Mouse (Mus musculus): ENCODE results near the gene Dynlt1a. TPM values are rescaled to one million over a fixed set of nuclear protein-coding genes. Genes with fewer than 3 reads are reported as not detected.
"Not testable (repeated sequence)": the region's sequence is repeated elsewhere in the genome, so short reads cannot be mapped to it uniquely, and the experiment has no call there.

The Dynlt1a gene
- polyA plus RNA-seq, 1 experiment from 2014 or later, result 54.2 TPM

DNA sequence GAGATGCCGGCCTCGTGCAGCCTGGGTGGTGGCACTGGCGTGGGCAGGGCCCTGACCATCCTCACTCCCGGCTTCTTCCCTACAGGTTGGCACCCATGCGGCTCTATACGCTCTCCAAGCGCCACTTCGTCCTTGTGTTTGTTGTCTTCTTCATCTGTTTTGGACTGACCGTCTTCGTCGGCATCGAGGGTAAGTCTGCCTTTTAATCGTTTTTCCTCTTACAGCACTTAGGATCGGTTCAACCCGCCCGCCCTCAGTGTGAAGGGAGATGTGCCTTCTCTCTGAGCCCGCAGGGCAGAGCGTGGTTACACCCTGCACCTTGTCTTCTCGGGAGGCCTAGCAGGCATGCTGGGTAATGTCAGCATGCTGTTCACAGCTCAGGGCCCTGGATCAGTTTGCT is 36.8 kb downstream of the Dynlt1a start:
- not testable (repeated sequence) for H3K9ac ChIP-seq (replicated peaks); H3K36me3 ChIP-seq; H3K27me3 ChIP-seq (replicated peaks); H3K4me2 ChIP-seq; H3K4me3 ChIP-seq (replicated peaks); ATAC-seq (ENCODE audit: low FRiP score); H3K9me3 ChIP-seq (replicated peaks); H3K4me1 ChIP-seq; H3K27ac ChIP-seq (replicated peaks)
- WGBS, result 96% methylated on average over 18 of the region's 19 CpGs

DNA sequence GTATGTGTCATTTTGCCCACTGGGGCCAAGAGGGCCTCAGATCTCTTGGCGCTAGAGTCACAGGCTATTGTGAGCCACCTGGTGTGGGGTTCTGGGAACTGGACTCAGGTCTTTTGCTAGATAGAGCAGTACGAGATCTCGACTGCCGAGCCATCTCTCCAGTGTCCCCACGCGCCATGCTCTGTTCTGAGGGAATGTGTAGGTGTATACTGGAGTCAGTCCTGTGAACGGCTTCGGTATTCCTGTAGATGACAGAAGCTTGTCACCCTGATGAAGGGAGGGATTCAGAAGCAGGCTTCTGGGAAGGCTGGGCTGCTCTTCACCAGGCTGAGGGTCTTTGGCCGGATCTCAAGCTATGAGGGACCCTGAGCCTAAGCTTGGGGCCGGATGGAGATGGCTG is 37.5 kb downstream of the Dynlt1a start:
- not testable (repeated sequence) for H3K27me3 ChIP-seq (replicated peaks); H3K4me2 ChIP-seq; H3K4me1 ChIP-seq; ATAC-seq (ENCODE audit: low FRiP score); H3K4me3 ChIP-seq (replicated peaks); H3K9ac ChIP-seq (replicated peaks); H3K9me3 ChIP-seq (replicated peaks); H3K36me3 ChIP-seq; H3K27ac ChIP-seq (replicated peaks)
- WGBS, result 94% methylated on average over 10 of the region's 10 CpGs

DNA sequence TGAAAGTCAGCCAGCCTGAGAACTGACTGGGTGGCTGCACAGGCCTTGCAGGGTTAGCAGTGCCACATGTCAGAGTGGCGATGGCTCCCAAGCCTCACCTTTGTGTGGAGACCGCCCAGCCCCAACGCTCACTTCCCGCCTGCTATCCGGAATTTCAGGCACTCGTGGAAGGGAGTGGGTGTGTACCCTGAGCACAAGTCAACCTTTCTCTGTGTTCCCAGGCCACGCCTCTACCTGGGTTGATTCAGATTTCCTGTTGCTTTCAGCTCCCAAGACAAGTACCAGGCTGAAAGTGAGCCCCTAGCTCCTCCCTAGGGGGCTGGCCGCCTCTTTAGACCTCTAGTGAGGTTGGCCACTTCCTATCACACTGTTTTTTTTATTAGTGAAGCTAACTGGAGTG is 38.1 kb downstream of the Dynlt1a start:
- not testable (repeated sequence) for H3K9ac ChIP-seq (replicated peaks); H3K36me3 ChIP-seq; H3K4me3 ChIP-seq (replicated peaks); H3K27me3 ChIP-seq (replicated peaks); H3K27ac ChIP-seq (replicated peaks); ATAC-seq (ENCODE audit: low FRiP score); H3K9me3 ChIP-seq (replicated peaks); H3K4me1 ChIP-seq; H3K4me2 ChIP-seq
- 77% methylated on average over 8 of the region's 8 CpGs for WGBS

DNA sequence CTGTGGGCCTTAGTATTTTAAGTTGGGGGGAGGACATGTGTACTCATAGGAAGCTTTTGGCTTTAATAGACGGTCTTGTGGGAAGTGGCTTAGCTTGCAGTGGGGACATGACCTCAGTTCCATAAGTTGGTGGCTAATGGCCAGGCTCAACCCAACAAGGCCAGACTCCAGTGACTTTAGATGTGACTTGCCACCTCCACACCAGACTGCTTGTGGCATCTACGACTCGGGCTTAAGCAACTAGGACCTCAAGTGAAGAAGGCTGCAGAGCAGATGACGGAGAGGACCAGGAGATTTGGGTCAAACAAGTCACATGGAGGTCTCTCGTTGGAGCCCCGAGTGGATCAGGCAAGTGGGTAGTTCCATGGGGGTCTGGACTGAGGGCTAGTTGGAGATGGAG is 42.6 kb downstream of the Dynlt1a start:
- H3K27me3 ChIP-seq (replicated peaks); H3K4me2 ChIP-seq; H3K36me3 ChIP-seq; H3K4me1 ChIP-seq; ATAC-seq (ENCODE audit: low FRiP score); H3K9me3 ChIP-seq (replicated peaks); H3K4me3 ChIP-seq (replicated peaks); H3K9ac ChIP-seq (replicated peaks); H3K27ac ChIP-seq (replicated peaks): not testable (repeated sequence)
- 98% methylated on average over 5 of the region's 6 CpGs for WGBS

DNA sequence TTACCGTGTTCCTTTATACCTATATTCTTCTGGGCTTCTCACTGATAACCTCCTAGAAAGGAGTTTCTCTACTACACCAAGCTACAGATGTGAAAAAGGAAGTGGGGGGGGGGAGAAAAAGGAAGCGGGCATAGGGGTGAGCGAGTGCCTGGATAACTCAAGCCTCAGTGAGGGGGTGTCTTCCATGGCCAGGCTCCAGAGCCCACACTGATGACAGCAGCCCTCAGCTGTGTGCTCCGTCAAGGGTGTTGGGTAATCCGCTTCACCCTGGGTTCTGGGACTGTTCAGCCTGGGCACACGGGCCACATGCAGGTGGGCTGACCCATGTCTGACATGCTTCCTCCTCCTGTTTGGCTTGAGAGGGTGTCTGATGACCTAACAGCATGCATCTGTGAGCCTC is 45.3 kb downstream of the Dynlt1a start:
- 92% methylated on average over 6 of the region's 6 CpGs for WGBS
- not testable (repeated sequence) for H3K9me3 ChIP-seq (replicated peaks)

DNA sequence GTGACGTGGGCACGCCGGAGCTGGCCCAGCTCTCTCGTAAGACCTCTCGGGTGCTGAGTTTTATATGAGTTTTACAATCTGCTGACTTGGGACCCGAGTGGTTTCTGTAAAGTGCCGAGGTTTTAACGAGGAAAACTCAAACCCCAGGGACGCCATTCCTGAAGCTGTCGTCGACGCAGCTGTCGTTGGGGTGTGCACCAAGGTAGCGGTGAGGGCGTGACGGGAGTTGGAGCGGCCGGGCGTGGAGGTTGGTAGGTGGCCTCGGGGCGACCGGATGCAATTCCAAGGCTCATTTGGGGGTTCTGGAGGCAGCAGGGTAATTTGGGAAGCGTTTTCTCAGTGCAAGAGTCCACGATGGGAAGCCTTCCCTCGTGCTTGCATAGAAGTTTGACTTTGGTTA is 46.5 kb downstream of the Dynlt1a start:
- ATAC-seq (ENCODE audit: low FRiP score); H3K27ac ChIP-seq (replicated peaks); H3K4me1 ChIP-seq; H3K27me3 ChIP-seq (replicated peaks); H3K9me3 ChIP-seq (replicated peaks); H3K36me3 ChIP-seq: not testable (repeated sequence)
- WGBS, result under 1% methylated on average over 25 of the region's 25 CpGs
- H3K4me3 ChIP-seq (replicated peaks), result peak overlapping the region; percentile 48
- H3K4me2 ChIP-seq, result peak overlapping the region; percentile 69
- H3K9ac ChIP-seq (replicated peaks), result peak overlapping the region; percentile 47

More for the DNA sequence above, 45.3 kb downstream of the Dynlt1a start:
- not testable (repeated sequence) for H3K27me3 ChIP-seq (replicated peaks); H3K4me3 ChIP-seq (replicated peaks); ATAC-seq (ENCODE audit: low FRiP score); H3K27ac ChIP-seq (replicated peaks); H3K4me2 ChIP-seq; H3K9ac ChIP-seq (replicated peaks); H3K36me3 ChIP-seq; H3K4me1 ChIP-seq

DNA sequence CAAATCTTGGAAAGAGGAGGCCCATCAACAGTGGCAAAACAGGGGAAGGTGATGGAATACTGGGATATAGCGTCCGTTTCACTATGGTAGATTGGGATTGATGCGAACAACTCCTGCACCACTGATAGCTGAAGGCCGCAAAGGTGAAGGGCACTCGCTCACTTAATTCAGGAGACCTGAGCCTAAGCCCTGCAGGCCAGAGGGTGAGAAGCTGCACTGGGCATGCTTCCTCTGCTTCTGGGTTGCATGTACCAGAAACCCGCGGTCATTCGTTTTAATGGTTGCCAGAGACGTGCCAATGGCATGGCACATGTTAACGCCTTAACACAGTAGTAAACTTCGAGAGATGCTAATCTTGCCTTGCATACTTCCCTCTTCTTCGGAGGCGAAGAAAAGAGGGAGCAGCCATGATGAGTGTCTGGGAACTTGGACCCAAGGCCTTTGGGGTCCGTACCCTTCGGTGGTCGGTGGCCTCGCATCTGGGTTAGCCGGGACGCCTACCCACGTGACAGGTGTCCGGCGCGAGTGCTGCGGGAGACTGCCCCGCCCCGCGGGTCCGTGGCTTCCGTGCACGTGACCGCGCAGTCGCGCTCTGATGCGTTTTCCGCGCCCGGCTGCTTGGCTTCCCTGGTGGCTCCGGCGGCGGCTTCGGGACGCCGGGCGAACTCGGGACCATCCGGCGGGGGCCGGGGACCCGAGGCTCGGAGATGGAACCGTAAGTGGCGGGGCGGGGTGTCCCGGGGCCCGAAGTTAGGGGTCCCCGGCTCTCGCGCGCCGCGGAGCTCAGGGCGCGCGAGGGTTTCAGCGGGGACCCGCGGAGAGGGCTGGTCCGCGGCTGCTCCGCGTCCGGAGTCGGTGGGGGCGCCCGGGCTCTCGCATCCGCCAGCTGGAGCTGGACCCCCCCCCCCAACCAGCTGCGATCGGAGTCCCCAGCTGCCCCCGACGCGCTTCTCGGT is 47.1 kb downstream of the Dynlt1a start:
- not testable (repeated sequence) for H3K36me3 ChIP-seq; H3K4me1 ChIP-seq; H3K9me3 ChIP-seq (replicated peaks); H3K27ac ChIP-seq (replicated peaks); H3K27me3 ChIP-seq (replicated peaks)
- peak overlapping the region; percentile 69 for H3K4me2 ChIP-seq
- peak overlapping the region; percentile 48 for H3K4me3 ChIP-seq (replicated peaks)
- peak; percentile 87 for ATAC-seq (ENCODE audit: low FRiP score)
- H3K9ac ChIP-seq (replicated peaks), result peak overlapping the region; percentile 47
- under 1% methylated on average over 49 of the region's 84 CpGs for WGBS

DNA sequence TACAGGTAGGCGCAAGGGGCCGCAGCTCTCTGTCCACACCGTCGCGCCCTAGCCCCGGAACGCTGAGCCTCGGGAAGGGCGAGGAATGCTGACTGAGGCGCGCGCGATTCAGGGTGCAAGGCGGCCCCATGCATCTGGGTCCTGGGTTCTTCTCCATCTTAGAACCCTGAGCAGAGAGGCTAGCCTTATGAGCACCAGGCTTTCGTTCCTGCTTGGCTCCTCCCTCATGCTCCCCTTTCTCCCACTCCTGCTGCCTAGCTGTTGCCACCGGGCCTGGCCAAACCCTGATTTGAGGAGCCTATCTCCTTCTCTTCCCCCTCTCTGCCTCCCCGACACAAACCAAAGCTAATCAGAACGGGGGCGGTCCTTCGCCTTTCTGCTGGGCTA is 60.2 kb downstream of the Dynlt1a start:
- Histone ChIP-seq H3K4me3 (replicated peaks) (peak overlapping the region; percentile 42), H3K4me2 (peak overlapping the region; percentile 54), H3K27ac (replicated peaks) (peak overlapping the region; percentile 69; the same call in 1 of the 2 replicates), H3K9ac (replicated peaks) (peak overlapping the region; percentile 47; the same call in 1 of the 2 replicates)
- ATAC-seq (ENCODE audit: low FRiP score), result peak; percentile 80
- not testable (repeated sequence) for H3K27me3 ChIP-seq (replicated peaks); H3K36me3 ChIP-seq; H3K4me1 ChIP-seq; H3K9me3 ChIP-seq (replicated peaks)
- WGBS, result under 1% methylated on average over 14 of the region's 20 CpGs

DNA sequence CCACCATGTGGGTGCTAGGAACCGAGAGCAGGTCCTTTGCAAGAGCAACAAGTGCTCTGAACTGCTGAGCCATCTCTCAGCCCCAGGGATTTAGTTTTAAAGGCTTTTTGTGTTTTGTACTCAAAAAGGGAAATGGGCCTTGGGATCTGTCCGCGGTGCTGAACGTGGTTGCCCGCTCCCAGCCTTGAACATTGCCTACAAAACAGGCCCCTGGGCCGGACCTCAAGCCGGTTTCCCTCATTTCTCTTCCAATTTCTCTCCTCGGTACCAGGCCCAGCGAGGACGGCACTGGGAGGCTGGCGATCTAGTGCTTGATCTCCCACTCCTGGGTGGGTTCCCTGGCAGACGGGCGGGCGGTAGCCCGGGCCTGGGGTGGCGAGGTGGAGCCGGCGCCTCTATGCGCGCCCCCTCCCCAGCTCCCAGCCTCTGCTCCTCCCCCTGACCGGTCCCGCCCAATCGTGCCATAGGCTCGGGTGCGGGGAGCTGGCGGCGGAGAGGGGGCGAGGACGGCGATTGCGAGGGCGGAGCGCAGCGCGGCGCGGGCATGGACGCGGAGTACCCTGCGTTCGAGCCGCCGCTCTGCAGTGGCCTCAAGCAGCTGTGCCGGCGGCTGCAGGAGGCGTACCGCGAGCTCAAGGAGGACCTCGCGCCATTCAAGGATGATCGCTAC is 60.8 kb downstream of the Dynlt1a start, which contains the start of gene Tmem181a:
Tmem181a (plus strand) TSS at position 461 of the 670 bp plus-strand sequence.
- Histone ChIP-seq H3K4me2 (peak within 1 kb of the TSS; percentile 54), H3K9ac (replicated peaks) (peak within 1 kb of the TSS; percentile 47; the same call in 1 of the 2 replicates), H3K27ac (replicated peaks) (peak within 1 kb of the TSS; percentile 69; the same call in 1 of the 2 replicates), H3K4me3 (replicated peaks) (peak within 1 kb of the TSS; percentile 42)
- not testable (repeated sequence) for H3K9me3 ChIP-seq (replicated peaks); H3K27me3 ChIP-seq (replicated peaks); H3K36me3 ChIP-seq; H3K4me1 ChIP-seq
- WGBS, result 0% methylated on average over 1 of the region's 51 CpGs
- peak; percentile 93 for ATAC-seq (ENCODE audit: low FRiP score)

Other genes with a start within 250 kb of the Dynlt1a start
- 12.3 and 13.1 TPM in 2 replicates for gene Serac1, start 237.8 kb downstream of the Dynlt1a start, polyA plus RNA-seq (2015; fragmentation: Nextera tagmentation; extraction: Ambion mirVana)
- 220 TPM in 2 replicates for gene Gtf2h5, start 237.7 kb downstream of the Dynlt1a start, polyA plus RNA-seq (2015; fragmentation: Nextera tagmentation; extraction: Ambion mirVana)
- gene Tulp4, start 211.1 kb downstream of the Dynlt1a start, polyA plus RNA-seq (2015; fragmentation: Nextera tagmentation; extraction: Ambion mirVana), result 116 and 122 TPM in 2 replicates
- 48.3 and 53.6 TPM in 2 replicates for gene Tmem181a, start 60.6 kb downstream of the Dynlt1a start, polyA plus RNA-seq (2015; fragmentation: Nextera tagmentation; extraction: Ambion mirVana)
- 1,064 and 1,207 TPM in 2 replicates for gene Dynlt1b, start 112.6 kb upstream of the Dynlt1a start, polyA plus RNA-seq (2015; fragmentation: Nextera tagmentation; extraction: Ambion mirVana)